Mouse (Mus musculus) adrenal gland, postnatal 4 days (tissue): ENCODE results near the gene Abcc5. TPM values are rescaled to one million over a fixed set of nuclear protein-coding genes. Genes with fewer than 3 reads are reported as not detected.
"Not testable (repeated sequence)": the region's sequence is repeated elsewhere in the genome, so short reads cannot be mapped to it uniquely, and the experiment has no call there.

Source experiments
- DNase-seq, 2 experiments: peaks; one replicate each; pipeline ENCODE4 v3.0.0; 2021 to 2022; ENCODE audit warnings: low spot score in 2 of 2, mixed read lengths in 2 of 2
- total RNA-seq, 2 experiments: library from RNA; stranded (reverse); gene quantifications; 2 replicates each; pipeline ENCODE4 v1.2.3; 2021

Abcc5 gene
- total RNA-seq, 2 experiments from 2014 or later: 73.7 to 75.5 TPM

DNA sequence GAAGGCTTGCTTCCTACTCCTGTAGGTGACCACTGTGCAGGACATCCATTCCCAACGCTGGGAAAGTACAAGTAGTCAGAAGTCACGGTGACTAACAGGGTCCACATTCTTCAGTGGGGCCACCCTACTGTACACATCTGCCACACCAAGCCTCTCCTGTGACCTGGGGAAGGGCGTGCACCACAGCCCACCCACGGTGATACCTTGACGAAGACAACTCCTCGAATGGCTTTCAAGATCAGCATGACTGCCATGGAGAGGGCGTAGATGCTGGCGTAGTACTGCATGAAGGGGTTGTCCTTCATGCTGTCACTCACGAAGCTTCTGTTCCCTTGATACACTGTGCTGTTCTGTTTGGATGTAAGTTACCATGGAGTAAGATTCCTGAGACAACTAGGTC, 58.0 kb downstream of the Abcc5 start:
- no peak for DNase-seq

DNA sequence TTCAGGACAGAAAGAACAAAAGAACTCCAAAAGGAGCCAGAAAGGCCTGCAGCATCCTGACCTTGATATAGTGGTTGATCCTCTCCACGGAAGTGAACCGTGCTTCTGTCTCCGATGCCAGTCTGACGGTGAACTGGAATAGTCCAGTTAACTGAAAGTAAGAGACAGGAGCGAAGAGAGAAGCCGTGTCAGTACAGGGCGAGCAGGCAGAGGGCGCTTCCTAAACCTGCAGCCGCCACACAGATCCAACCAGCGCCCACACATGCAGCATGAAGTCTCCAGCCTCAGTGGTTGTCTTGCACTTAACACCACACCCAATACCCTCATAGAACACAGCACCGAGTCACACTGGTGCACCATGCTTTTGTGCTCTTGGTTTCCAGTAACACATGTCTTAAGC, 64.1 kb downstream of the Abcc5 start:
- no peak for DNase-seq

DNA sequence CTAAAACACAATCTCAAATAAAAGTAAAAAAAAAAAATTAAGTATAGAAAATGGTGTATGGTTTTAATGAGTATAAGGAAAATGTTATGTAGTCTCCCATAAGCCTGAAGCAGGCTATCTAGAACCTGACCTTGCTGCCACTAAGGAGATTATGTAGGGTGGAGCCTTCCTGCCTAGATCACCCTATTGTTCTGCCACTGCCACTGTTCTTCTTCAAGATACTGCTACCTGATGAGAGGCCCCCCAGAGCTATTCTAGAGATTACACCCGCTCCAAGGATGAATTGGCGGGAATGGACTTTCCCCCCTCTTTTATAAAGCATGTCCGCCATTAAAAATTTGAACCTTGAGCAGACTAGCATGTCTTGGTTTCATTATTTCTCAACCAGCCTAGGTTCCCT, 64.7 kb downstream of the Abcc5 start:
- DNase-seq: not testable (repeated sequence)

DNA sequence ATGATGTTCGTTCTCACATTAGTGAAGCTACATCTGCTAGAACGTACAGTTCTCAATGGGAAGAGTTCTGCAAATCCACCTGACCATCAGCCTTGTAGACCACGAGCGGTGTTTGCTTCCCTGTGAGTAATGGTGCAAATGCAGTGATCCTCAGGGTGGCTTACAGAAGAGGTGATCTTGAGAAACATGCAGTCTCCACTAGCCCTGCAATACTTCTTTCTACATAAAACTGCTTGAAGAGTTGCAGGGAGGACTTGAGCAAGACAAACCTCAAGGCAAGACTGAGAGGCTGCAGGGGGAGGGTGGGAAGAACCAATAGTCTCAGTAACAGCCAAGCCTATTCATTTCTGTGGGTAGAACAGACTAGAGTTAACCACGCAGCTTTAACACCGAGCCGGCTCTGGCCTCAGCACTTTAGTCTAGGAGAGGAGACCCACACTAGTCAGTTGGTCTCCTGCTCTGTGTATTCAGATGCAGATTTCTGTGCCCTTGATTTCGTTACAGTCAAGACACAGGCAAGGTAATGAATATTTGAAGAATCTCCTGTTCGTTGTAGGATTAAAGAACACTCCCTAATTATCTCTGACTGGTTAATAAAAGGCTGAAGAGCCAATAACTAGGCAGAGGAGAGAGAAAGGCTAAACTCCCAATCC, 66.4 kb downstream of the Abcc5 start:
- no peak for DNase-seq

DNA sequence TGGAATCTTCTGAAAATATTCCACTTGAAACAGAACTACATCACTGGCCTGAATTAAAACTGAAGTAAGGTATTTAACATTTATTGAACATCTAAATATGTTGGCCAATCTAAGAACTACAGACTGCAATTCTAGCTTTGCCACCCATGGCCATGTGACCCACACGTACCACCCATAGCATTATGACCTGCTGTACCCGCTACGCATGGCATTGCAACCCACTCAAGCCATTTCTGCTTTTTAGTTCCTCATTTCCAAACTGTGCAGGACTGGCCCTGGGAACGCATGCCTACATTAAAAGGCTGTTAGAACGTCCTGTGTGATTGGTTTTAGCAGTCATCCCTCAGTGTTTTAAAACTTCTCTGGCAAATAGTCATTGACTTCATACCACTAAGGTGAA, 68.4 kb downstream of the Abcc5 start:
- no peak for DNase-seq

DNA sequence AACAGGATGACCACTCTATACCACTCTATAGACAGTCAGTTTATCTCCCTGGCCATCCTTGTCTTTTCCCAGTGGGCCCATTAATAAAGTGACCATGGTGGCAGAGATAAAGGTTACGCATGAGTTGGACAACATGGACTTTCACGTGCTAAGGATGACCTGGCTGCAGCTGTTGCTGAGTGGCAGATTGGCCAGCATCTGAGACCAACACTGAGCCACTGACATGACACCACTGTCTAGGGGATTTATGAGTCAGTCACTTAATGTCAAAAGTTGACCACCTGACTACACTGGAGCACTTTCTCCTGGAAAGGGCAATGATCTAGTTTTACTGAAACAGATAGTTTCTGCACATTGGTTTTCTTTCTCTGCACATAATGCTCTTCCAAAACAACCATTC, 71.4 kb downstream of the Abcc5 start:
- no peak for DNase-seq

DNA sequence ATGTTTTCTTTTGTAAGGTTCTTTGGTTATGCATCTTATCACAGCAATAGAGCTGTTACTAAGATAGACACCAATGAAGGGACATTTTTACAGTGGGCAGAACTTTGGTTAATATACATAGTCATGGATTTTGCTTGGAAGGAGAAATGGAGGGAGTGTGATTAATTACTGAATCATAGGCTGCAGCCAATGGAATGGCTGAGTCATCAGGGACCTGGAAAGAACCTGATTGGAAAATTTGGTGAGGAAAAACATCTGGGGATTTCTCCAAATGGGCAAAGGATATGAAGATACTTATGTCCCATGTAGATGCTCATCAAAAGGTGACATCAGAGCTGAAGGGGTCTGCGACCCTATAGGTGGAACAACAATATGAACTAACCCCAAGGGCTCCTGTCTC, 72.2 kb downstream of the Abcc5 start:
- DNase-seq: no peak

DNA sequence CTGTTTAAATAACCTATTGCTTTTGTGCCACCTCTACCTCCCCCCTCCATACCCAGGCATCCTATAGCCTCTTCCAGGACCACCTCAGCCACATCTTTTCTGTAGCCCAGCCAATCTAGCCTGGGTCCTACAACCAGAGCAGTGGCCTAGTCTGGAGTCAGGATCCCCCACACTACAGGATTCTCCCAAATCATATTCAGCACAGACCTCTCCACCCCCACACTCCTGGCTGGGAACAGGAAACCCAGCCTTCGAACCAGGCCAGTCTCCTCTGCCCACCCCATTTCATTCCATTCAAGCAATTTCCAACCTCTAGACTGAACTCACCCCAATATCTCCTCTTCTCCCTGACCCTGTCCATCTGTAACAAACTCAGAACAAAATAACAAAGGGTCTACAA, 80.7 kb downstream of the Abcc5 start:
- no peak for DNase-seq

DNA sequence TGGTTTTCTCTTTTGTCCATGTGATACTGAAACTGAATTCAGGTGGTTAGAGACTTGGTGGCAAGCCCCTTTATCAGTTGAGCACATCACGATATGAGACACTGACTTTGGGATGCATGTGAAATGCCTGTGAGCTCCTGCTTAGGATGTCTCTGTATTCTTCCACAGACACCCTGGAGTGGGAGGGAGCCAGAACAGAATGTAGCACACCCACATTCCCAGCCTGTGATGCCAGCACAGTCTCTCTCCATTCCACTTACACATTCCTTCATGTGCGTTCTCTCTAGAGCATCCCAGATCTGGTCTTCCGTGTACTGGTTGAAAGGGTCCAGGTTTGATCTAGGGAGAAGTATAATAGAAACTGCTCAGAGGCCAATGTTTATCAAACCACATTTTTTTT, 87.6 kb downstream of the Abcc5 start:
- no peak for DNase-seq

DNA sequence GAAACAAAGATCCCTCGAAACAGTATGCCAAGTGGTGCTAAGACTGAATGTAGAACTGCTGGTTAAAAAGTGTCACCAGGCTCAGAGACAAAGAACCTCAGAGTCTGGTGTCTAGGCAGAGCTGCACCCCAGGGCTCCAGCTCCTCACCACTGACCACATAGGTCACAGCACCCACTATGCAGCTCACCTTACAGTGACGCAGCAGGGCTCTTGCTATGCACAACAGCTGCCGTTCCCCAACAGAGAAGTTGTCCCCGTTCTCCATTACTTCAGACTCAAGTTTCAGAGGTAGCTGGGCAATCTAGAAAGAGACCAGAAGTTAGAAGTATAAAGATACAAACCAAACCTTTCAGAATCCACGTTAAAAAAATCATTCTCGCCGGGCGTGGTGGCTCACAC, 91.3 kb downstream of the Abcc5 start:
- DNase-seq: no peak

DNA sequence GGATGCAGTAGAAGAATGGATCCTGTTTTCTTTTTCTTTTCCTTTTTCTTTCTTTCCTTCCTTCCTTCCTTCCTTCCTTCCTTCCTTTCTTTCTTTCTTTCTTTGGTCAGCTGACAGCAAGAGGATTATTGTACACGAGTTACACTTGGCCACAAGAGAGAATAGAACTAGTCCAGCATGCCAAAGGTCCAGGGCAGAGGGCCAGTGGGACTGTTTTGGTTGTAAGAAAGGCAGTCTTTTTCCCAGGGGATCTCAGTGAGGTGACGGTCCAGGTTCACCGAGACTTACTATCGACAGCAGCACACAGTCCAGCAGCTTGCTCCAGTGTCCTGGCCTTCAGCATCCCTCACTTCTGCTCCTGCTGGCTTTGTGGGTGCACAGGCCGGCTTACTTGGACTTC, 97.9 kb downstream of the Abcc5 start:
- no peak for DNase-seq

DNA sequence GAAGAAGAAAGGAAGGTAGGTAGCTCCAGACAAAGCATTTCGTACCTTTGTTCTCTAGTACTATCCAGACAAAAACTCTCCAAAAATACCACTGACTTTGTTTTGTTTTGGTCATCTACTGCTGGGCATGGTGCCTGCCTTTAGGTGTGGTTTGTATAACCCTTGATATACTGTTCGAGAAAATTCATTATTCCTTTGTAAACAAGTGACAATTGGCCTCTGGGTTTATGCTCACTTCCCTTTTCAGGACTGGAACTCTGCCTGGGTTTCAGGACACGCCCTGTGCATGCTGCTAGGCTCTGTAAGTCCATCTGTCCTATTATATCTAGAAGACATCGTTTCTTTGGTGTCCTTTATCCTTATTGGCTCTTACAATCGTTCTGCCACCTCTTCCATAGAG, 100.9 kb downstream of the Abcc5 start, which contains the start of gene Cyp2ab1:
TSS of gene Cyp2ab1 (minus strand) at position 119 of the 400 bp plus-strand sequence.
- DNase-seq: no peak

DNA sequence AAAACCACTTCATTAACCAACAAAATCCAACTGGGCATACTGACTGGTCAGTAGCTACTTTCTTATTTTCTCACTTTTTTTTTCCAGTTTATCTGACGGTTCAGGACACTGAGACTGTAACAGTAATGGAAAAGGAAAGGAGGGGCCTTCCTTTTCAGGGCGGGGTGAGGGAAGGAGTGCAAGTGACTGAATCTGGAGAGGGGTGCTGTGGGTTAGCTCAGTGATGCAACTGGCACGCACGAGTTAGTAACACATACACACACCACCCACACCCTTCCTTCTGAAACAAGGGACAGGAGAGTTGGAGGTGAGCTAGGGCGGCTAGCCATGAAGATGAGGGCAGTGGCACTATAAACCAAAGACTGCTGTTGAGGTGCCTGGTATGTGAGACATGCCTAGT, 102.3 kb downstream of the Abcc5 start:
- no peak for DNase-seq

DNA sequence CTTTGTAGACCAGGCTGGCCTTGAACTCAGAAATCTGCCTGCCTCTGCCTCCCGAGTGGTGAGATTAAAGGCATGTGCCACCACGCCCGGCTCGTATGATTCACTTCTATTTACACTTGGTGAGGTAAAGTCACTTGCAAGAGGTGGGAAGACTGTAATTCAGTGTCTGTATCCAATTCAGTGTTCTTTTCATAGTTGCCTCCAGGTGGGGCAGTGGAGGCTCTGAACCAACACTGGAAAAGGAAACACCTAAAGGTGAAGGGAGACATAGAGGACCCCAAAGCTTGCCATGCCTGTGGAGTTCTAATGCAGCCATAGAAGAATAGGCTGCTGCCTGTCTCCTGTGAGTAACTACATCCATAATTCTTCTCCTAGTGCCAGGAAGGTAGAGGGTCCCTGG, 103.9 kb downstream of the Abcc5 start:
- no peak for DNase-seq

DNA sequence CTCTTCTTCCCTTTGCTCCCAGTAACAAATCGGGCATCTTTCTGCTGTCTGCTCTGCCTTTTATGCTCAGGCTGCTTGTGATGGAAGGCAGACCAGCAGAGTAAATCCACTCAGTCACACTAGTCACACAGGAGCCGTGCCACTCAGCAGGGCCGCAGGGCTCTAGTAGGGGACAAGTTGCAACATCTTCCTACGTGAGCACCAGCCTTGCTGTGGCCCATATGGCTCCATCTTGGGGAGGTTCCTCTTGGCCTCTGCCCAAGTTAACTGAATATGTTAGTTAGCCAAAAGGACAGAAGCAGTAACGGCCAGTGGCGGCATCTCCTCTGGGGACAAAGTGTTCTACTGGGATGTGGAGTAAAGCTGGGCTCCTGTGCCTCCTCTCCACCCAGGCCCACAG, 109.4 kb downstream of the Abcc5 start:
- no peak for DNase-seq

DNA sequence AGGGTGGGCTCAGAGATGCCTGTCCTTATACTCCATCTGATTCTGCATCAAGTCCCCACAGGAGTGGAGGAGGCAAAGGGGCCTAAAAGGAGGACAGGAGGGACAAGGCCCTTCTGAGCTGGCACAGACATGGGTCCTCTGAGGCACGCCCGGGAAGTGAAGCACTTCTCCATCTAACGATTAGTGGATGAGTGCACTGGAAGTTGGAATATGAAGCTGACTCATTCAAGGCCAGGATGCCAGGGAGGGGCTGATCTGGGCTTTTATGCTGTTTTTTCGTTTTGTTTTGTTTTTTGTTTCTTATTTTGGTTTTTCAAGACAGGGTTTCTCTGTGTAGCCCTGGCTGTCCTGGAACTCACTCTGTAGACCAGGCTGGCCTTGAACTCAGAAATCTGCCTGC, 110.9 kb downstream of the Abcc5 start:
- DNase-seq: no peak

DNA sequence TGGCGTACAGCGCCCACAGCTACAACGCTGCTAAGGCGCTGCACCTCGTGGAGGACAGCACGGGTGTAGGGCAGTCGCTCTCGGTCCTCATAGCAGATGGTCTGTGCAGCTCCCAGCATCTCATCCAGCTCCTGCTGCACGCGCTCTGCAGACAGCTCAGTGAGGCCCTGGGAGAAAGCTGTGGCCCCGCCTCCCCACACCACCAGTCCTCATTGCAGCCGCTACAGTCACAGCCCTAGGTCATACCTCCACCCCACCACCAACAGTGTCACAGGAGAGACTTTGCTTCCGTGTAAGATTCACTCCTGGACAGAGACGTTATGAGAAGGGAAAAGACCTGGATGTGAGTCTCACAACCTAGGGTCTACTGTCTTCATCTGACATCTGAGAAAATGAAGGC, 113.9 kb downstream of the Abcc5 start:
- DNase-seq: no peak

DNA sequence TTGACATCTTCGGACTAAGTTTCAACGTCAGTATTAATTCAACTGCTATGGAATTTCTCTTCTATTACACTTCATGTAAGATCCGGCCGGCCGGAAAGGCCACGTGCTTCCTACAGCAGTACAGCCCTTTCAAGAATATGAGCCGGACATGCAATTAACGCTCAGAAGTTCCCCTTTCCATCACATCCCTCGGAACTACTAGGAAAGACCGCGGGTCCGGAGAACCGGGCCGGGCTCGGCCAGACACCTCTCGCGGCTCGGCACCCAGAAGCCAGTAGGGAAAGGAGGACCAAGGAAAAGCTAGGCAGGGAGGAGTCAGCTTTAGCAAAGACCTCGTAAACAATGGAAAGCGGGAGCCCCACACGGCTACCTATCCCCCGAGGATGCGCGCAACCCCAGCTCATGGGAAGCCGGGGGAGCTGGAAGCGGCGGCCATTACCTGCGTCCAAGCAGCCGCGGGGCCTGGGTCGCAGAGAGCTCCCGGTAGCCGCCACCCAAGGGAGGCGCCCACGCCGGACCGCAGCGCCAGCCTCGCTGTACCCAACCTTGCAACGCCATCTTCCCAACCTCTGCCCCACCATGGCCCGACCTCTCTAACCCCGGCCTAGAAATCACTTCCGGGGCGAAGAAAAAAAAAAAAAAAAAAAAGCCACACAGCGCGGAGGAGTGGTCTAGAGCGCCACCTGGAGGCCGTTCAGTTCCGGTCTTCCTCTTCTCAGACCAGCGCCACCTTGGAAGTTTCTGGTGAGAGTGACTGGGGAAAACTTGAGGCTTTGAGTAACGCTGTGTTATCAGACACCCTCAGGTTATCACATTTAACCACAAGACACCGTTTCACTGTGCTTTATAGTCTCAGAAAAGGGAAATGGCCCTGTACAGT, 124.2 kb downstream of the Abcc5 start, which contains the start of gene Parl:
TSS of gene Parl (minus strand) at position 618 of the 880 bp plus-strand sequence.
- DNase-seq: peak; percentile 35 to 60

DNA sequence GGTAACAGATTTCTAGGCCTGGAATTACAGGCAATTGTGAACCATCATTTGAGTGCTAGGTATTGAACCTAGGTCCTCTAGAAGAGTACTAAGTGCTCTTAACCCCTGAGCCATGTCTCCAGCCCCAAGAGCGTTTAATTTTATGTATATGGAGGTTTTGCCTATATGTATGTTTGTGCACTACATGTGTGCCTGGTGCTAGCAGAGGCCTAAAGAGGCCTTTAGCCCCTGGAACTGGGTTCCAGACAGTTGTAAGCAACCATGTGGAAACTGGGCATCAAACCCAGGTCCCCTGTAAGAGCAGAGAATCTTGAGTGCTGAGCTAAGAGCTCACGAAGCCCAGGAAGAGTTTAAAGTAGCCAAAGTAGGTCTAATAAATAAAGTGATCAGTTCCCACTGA, 126.1 kb downstream of the Abcc5 start:
- DNase-seq: no peak
